Mouse (Mus musculus) C2C12 (cell line): ENCODE data around the gene Elp1. TPM values are rescaled to one million over a fixed set of nuclear protein-coding genes. Genes with fewer than 3 reads are reported as not detected.
A peak's percentile ranks its signal among the peaks of the same experiment; 100 is the strongest.

Experiments used
- H3K27me3 ChIP-seq: one replicate; pipeline ENCODE4 v1.6.1; 2011; ENCODE audit not compliant: control insufficient read depth, insufficient read depth, insufficient read length
- H3K36me3 ChIP-seq: one replicate; pipeline ENCODE4 v1.6.1; 2011; ENCODE audit not compliant: control insufficient read depth, insufficient read depth
- H3K4me3 ChIP-seq: one replicate; pipeline ENCODE4 v1.5.1; 2011; ENCODE audit warnings: mild to moderate bottlenecking, control low read depth; ENCODE audit not compliant: poor library complexity, insufficient read depth, severe bottlenecking
- H3K79me2 ChIP-seq: one replicate; pipeline ENCODE4 v1.6.1; 2011; ENCODE audit not compliant: control insufficient read depth, insufficient read depth
- H3K79me3 ChIP-seq: one replicate; pipeline ENCODE4 v1.6.1; 2011; ENCODE audit warnings: low read depth, control low read depth
- H3ac ChIP-seq: one replicate; pipeline ENCODE3; 2011; ENCODE audit warnings: low read depth; ENCODE audit not compliant: control insufficient read depth, insufficient read length
- CEBPB ChIP-seq: IDR thresholded peaks from one replicate; pipeline ENCODE4 v1.6.1; 2011; ENCODE audit warnings: low read depth, mild to moderate bottlenecking, control low read depth, moderate library complexity
- CTCF ChIP-seq: IDR thresholded peaks from one replicate; pipeline ENCODE4 v1.5.1; 2011; ENCODE audit not compliant: control insufficient read depth, insufficient read depth, insufficient read length
- FOSL1 ChIP-seq: IDR thresholded peaks from one replicate; pipeline ENCODE4 v1.8.0; 2011; ENCODE audit warnings: mild to moderate bottlenecking, low read length; ENCODE audit not compliant: poor library complexity, insufficient read depth, severe bottlenecking
- MAX ChIP-seq: IDR thresholded peaks from one replicate; pipeline ENCODE4 v1.6.1; 2011; ENCODE audit warnings: mild to moderate bottlenecking, control low read depth
- MYOD1 ChIP-seq: IDR thresholded peaks from one replicate; pipeline ENCODE4 v1.6.1; 2011; ENCODE audit warnings: low read depth; ENCODE audit not compliant: control insufficient read depth, insufficient read length
- MYOG ChIP-seq: IDR thresholded peaks from one replicate; pipeline ENCODE4 v1.6.1; 2011; ENCODE audit not compliant: control insufficient read depth, insufficient read length; ENCODE audit errors: extremely low read depth
- USF1 ChIP-seq: IDR thresholded peaks from one replicate; pipeline ENCODE4 v1.6.1; 2011; ENCODE audit warnings: low read depth, mild to moderate bottlenecking, control low read depth, moderate library complexity
- polyA plus RNA-seq: library from polyadenylated mRNA; unstranded; fragments of >200 nt; fragmentation: generic; extraction: Trizol; gene quantifications from one replicate; pipeline ENCODE4 v1.2.1, GENCODE M21; 2012; ENCODE audit warnings: missing spikeins

Elp1 gene
- polyA plus RNA-seq, 1 experiment: 27.2 TPM

DNA sequence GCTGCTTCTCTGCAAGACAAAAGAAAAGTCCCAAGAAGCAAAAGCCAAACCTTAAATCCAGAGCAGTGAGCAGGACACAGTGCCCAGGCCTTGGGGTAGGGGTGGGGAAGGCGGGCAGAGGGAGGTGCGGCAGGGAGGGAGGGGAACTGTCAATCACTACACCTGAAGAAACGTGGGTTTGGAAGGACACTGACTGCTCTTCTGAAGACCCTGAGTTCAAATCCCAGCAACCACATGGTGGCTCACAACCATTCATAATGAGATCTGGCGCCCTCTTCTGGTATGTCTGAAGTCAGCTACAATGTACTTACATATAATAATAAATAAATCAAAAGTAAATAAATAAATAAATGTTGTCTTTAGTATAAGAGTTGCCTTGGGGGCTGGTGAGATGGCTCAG, 42.8 kb upstream of the Elp1 start:
- H3K27me3 ChIP-seq: no peaks in the 10 kb centered on the region
- H3K36me3 ChIP-seq: peaks cover 40% of the 10 kb centered on the region
- peaks cover 23% of the 10 kb centered on the region for H3K79me2 ChIP-seq
- no peak overlapping the region for H3ac ChIP-seq
- H3K4me3 ChIP-seq: no peak overlapping the region
- TF ChIP-seq MYOG: no peak
- TF ChIP-seq FOSL1: no peak
- TF ChIP-seq MAX: no peak
- no peak for TF ChIP-seq MYOD1
- TF ChIP-seq CEBPB: no peak
- TF ChIP-seq CTCF: no peak
- TF ChIP-seq USF1: no peak
- H3K79me3 ChIP-seq: peaks cover 4% of the 10 kb centered on the region

DNA sequence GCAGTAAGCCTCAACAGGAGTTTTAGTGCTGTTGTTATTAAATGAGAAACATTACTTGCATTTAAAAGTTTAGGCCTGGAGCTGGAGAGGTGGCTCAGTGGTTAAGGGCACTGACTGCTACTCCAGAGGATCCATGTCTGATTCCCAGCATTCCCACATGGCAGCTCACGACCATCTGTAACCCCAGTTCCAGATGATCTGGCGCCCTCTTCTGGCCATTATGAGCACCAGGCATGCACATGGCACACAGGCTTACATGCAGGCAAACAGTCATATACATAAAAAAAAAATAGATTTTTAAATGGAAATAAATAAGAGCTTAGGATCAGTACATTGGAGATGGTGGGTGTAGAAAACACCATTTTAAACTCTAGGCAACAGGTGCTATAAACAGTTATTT, 41.8 kb upstream of the Elp1 start:
- H3K27me3 ChIP-seq: no peaks in the 10 kb centered on the region
- peaks cover 40% of the 10 kb centered on the region for H3K36me3 ChIP-seq
- H3K79me3 ChIP-seq: peaks cover 2% of the 10 kb centered on the region
- no peak overlapping the region for H3K4me3 ChIP-seq
- H3K79me2 ChIP-seq: peaks cover 14% of the 10 kb centered on the region
- no peak overlapping the region for H3ac ChIP-seq
- TF ChIP-seq CEBPB (no peak), MYOD1 (no peak), USF1 (no peak), FOSL1 (no peak), MAX (no peak), MYOG (no peak), CTCF (no peak)

GRCm38 (mm10) chr4:56842501-56842900, 40.4 kb upstream of the Elp1 start:
- H3K79me3 ChIP-seq: no peaks in the 10 kb centered on the region
- H3K36me3 ChIP-seq: peaks cover 32% of the 10 kb centered on the region
- H3K79me2 ChIP-seq: peaks cover 3% of the 10 kb centered on the region
- no peak overlapping the region for H3ac ChIP-seq
- TF ChIP-seq CTCF (no peak), CEBPB (no peak), FOSL1 (no peak), MYOD1 (no peak)
- H3K27me3 ChIP-seq: no peaks in the 10 kb centered on the region
- H3K4me3 ChIP-seq: no peak overlapping the region

- H3K79me2 ChIP-seq: no peaks in the 10 kb centered on the region
Observed at GRCm38 (mm10) chr4:56840297-56840696, 38.2 kb upstream of the Elp1 start.

GRCm38 (mm10) chr4:56837661-56838060, 35.5 kb upstream of the Elp1 start:
- no peaks in the 10 kb centered on the region for H3K79me3 ChIP-seq
- peaks cover 46% of the 10 kb centered on the region for H3K36me3 ChIP-seq
- TF ChIP-seq FOSL1: peak; percentile 61
- no peak for TF ChIP-seq USF1
- TF ChIP-seq MYOD1: peak; percentile 29
- H3K79me2 ChIP-seq: no peaks in the 10 kb centered on the region
- no peaks in the 10 kb centered on the region for H3K27me3 ChIP-seq
- no peak overlapping the region for H3K4me3 ChIP-seq
- no peak overlapping the region for H3ac ChIP-seq

More at GRCm38 (mm10) chr4:56840297-56840696, 38.2 kb upstream of the Elp1 start:
- Histone ChIP-seq H3K4me3 (no peak overlapping the region), H3K79me3 (no peaks in the 10 kb centered on the region), H3K27me3 (no peaks in the 10 kb centered on the region), H3ac (no peak overlapping the region), H3K36me3 (peaks cover 45% of the 10 kb centered on the region)
- TF ChIP-seq MYOD1: no peak
- TF ChIP-seq FOSL1: peak; percentile 23

DNA sequence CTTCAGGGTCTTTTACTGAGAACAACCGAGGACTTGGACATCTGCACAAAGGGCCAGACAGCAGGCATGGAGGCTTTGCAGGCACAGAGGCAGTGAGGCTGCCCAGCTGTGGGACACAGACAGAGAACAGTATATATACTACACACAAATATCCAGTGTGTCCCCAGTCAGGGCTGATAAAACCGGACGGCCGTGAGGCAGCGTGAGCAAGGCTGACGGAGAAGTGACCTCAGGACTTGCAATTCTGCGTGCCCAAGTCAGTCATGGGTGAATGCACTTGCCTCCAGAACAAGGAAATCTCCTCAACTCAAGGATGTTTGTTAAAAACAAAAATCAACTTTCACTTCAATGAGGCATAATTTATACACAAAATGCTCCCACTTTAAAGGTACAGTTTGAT, 29.9 kb upstream of the Elp1 start:
- peaks cover 78% of the 10 kb centered on the region for H3K36me3 ChIP-seq

More for the DNA sequence above, 29.9 kb upstream of the Elp1 start:
- Histone ChIP-seq H3K4me3 (no peak overlapping the region), H3K79me3 (no peaks in the 10 kb centered on the region), H3ac (no peak overlapping the region), H3K79me2 (no peaks in the 10 kb centered on the region), H3K27me3 (no peaks in the 10 kb centered on the region)
- TF ChIP-seq MYOG: no peak
- TF ChIP-seq MAX: no peak
- TF ChIP-seq USF1: no peak
- no peak for TF ChIP-seq MYOD1
- TF ChIP-seq CEBPB: no peak
- TF ChIP-seq CTCF: no peak
- no peak for TF ChIP-seq FOSL1
